Mouse (Mus musculus) heart, embryonic 16.5 days (tissue): Measurements from ENCODE around the gene Fam43a. TPM values are rescaled to one million over a fixed set of nuclear protein-coding genes. Genes with fewer than 3 reads are reported as not detected.

ENCODE experiments used
- ATAC-seq: fragments of 200-750 bp; cut with Nextera tagmentation; replicated peaks from 2 replicates; pipeline ENCODE4 v1.8.0; 2017; ENCODE audit warnings: moderate number of reproducible peaks; ENCODE audit not compliant: insufficient read depth, low FRiP score; ENCODE audit errors: extremely low read depth
- H3K27ac ChIP-seq: fragments of 300-500 bp; sonication (generic); 2 replicates; pipeline ENCODE4 v1.5.1; 2014; ENCODE audit warnings: mild to moderate bottlenecking, low read length, control low read depth, moderate library complexity
- H3K27me3 ChIP-seq: fragments of 300-500 bp; sonication (generic); 2 replicates; pipeline ENCODE4 v1.6.1; 2014; ENCODE audit warnings: low read length, mixed read lengths; ENCODE audit not compliant: control insufficient read depth, insufficient read depth
- H3K36me3 ChIP-seq: fragments of 300-500 bp; sonication (generic); 2 replicates; pipeline ENCODE4 v1.6.1; 2014; ENCODE audit not compliant: control insufficient read depth, insufficient read depth
- H3K4me1 ChIP-seq: fragments of 300-500 bp; sonication (generic); 2 replicates; pipeline ENCODE4 v1.6.1; 2014; ENCODE audit warnings: low read length, mixed read lengths; ENCODE audit not compliant: control insufficient read depth, insufficient read depth
- H3K4me2 ChIP-seq: fragments of 300-500 bp; sonication (generic); 2 replicates; pipeline ENCODE4 v1.6.1; 2014; ENCODE audit warnings: low read depth, mild to moderate bottlenecking, control low read depth, low read length
- H3K4me3 ChIP-seq: fragments of 300-500 bp; sonication (generic); 2 replicates; pipeline ENCODE4 v1.5.1; 2014; ENCODE audit warnings: mild to moderate bottlenecking, control low read depth, low read length
- H3K9ac ChIP-seq: fragments of 300-500 bp; sonication (generic); 2 replicates; pipeline ENCODE4 v1.6.1; 2014; ENCODE audit warnings: low read length, control low read depth
- H3K9me3 ChIP-seq: fragments of 300-500 bp; sonication (generic); replicated peaks from 2 replicates; pipeline ENCODE4 v1.6.1; 2016; ENCODE audit warnings: low read length; ENCODE audit not compliant: control insufficient read depth
- WGBS: fragments of 180-500 bp; shearing (Covaris S2); extraction: QIAGEN DNeasy Blood & Tissue Kit; methylation state at CpG from one replicate; pipeline ENCODE4 v1.1.7; 2014; 5-methylcytosine and 5-hydroxymethylcytosine counted together
- polyA plus RNA-seq: library from polyadenylated mRNA; unstranded; fragments of >200 nt; fragmentation: Nextera tagmentation; extraction: Ambion mirVana; gene quantifications from 2 replicates; pipeline ENCODE4 v1.2.1, GENCODE M21; 2015

Gene Fam43a
- polyA plus RNA-seq = 19.7 and 20.4 TPM in 2 replicates

- Histone ChIP-seq H3K9ac (peak within 1 kb of the TSS; percentile 85), H3K4me3 (peak within 1 kb of the TSS; percentile 78), H3K27me3 (no peaks in the 10 kb centered on the region), H3K27ac (peak within 1 kb of the TSS; percentile 86), H3K36me3 (no peaks in the 10 kb centered on the region), H3K4me2 (peak within 1 kb of the TSS; percentile 96), H3K9me3 (no peaks in the 10 kb centered on the region), H3K4me1 (peaks cover 36% of the 10 kb centered on the region)
- WGBS = under 1% methylated on average over 63 of the region's 63 CpGs
- peak; percentile 86 for ATAC-seq
Measured at GRCm38 (mm10) chr16:30599491-30600268, at the start of gene Fam43a. TSS of gene Fam43a (plus strand) at chr16:30599723.

- under 1% methylated on average over 63 of the region's 63 CpGs for WGBS
- peaks cover 26% of the 10 kb centered on the region for H3K4me1 ChIP-seq
- peak overlapping the region; percentile 69 for H3K4me2 ChIP-seq
- peak overlapping the region; percentile 77 for H3K4me3 ChIP-seq
- peak; percentile 78 for ATAC-seq
- peak overlapping the region; percentile 94 for H3K9ac ChIP-seq
- peaks cover 11% of the 10 kb centered on the region for H3K9me3 ChIP-seq
- peak overlapping the region; percentile 45 for H3K27ac ChIP-seq
- no peaks in the 10 kb centered on the region for H3K27me3 ChIP-seq
- peaks cover 15% of the 10 kb centered on the region for H3K36me3 ChIP-seq
Measured at GRCm38 (mm10) chr16:30549966-30550747, 49.4 kb upstream of the Fam43a start.

- H3K4me3 ChIP-seq = peak within 1 kb of the TSS; percentile 77
- peaks cover 13% of the 10 kb centered on the region; the same call in 1 of the 2 replicates for H3K36me3 ChIP-seq
- H3K9ac ChIP-seq = peak within 1 kb of the TSS; percentile 94
- WGBS = 6% methylated on average over 14 of the region's 14 CpGs
- H3K4me1 ChIP-seq = peaks cover 26% of the 10 kb centered on the region
- peak within 1 kb of the TSS; percentile 69 for H3K4me2 ChIP-seq
- H3K9me3 ChIP-seq = peaks cover 16% of the 10 kb centered on the region
- H3K27me3 ChIP-seq = no peaks in the 10 kb centered on the region
- ATAC-seq = peak; percentile 16; the same call in 1 of the 2 replicates
- peak within 1 kb of the TSS; percentile 45 for H3K27ac ChIP-seq
Measured at GRCm38 (mm10) chr16:30550748-30551192, 48.8 kb upstream of the Fam43a start, which contains the start of gene Tmem44. TSS of gene Tmem44 (minus strand) at chr16:30550842.

GRCm38 (mm10) chr16:30552621-30553338, 46.7 kb upstream of the Fam43a start:
- Histone ChIP-seq H3K4me1 (peaks cover 26% of the 10 kb centered on the region), H3K4me3 (no peak overlapping the region), H3K27me3 (no peaks in the 10 kb centered on the region), H3K9ac (peak overlapping the region; percentile 41), H3K27ac (peak overlapping the region; percentile 93), H3K36me3 (peaks cover 2% of the 10 kb centered on the region; the same call in 1 of the 2 replicates), H3K9me3 (peaks cover 21% of the 10 kb centered on the region), H3K4me2 (peak overlapping the region; percentile 41)
- 12% methylated on average over 11 of the region's 11 CpGs for whole genome bisulfite sequencing
- peak; percentile 79 for ATAC-seq

GRCm38 (mm10) chr16:30554109-30554508, 45.4 kb upstream of the Fam43a start:
- WGBS = 94% methylated on average over 8 of the region's 8 CpGs
- Histone ChIP-seq H3K27me3 (no peaks in the 10 kb centered on the region), H3K9me3 (peaks cover 21% of the 10 kb centered on the region), H3K4me3 (no peak overlapping the region), H3K36me3 (peaks cover 7% of the 10 kb centered on the region; the same call in 1 of the 2 replicates), H3K27ac (no peak overlapping the region), H3K4me1 (peaks cover 26% of the 10 kb centered on the region), H3K9ac (no peak overlapping the region), H3K4me2 (no peak overlapping the region)
- ATAC-seq = no peak

GRCm38 (mm10) chr16:30559312-30559992, 40.1 kb upstream of the Fam43a start:
- Histone ChIP-seq H3K9ac (peak overlapping the region; percentile 19; the same call in 1 of the 2 replicates), H3K4me1 (peaks cover 13% of the 10 kb centered on the region; the same call in 1 of the 2 replicates), H3K4me2 (no peak overlapping the region), H3K27me3 (no peaks in the 10 kb centered on the region), H3K9me3 (peaks cover 17% of the 10 kb centered on the region), H3K36me3 (peaks cover 48% of the 10 kb centered on the region), H3K4me3 (no peak overlapping the region), H3K27ac (peak overlapping the region; percentile 77)
- no peak for ATAC-seq
- WGBS = 63% methylated on average over 5 of the region's 5 CpGs

- no peaks in the 10 kb centered on the region for H3K27me3 ChIP-seq
- peaks cover 8% of the 10 kb centered on the region for H3K9me3 ChIP-seq
- WGBS = 76% methylated on average over 4 of the region's 4 CpGs
- ATAC-seq = no peak
- no peak overlapping the region for H3K4me2 ChIP-seq
- H3K4me3 ChIP-seq = no peak overlapping the region
- H3K9ac ChIP-seq = no peak overlapping the region
- peaks cover 13% of the 10 kb centered on the region; the same call in 1 of the 2 replicates for H3K4me1 ChIP-seq
- H3K36me3 ChIP-seq = peaks cover 55% of the 10 kb centered on the region
- H3K27ac ChIP-seq = 0 out of 2 replicates have a peak overlapping the region, but pooled peaks have one; percentile 19
Measured at GRCm38 (mm10) chr16:30560601-30561000, 38.9 kb upstream of the Fam43a start.

- Histone ChIP-seq H3K4me3 (no peak overlapping the region), H3K4me1 (peaks cover 3% of the 10 kb centered on the region; the same call in 1 of the 2 replicates), H3K36me3 (peaks cover 78% of the 10 kb centered on the region), H3K27ac (no peak overlapping the region), H3K27me3 (no peaks in the 10 kb centered on the region), H3K9me3 (no peaks in the 10 kb centered on the region), H3K9ac (no peak overlapping the region), H3K4me2 (no peak overlapping the region)
- ATAC-seq = no peak
- 92% methylated on average over 6 of the region's 6 CpGs for WGBS
Measured at GRCm38 (mm10) chr16:30565631-30566030, 33.9 kb upstream of the Fam43a start.
